Mouse (Mus musculus) subcutaneous adipose tissue, adult 2 months (tissue): Measurements from ENCODE around the gene Synj2. TPM values are rescaled to one million over a fixed set of nuclear protein-coding genes. Genes with fewer than 3 reads are reported as not detected.

Experiments
- polyA plus RNA-seq: library from polyadenylated mRNA; depleted of rRNA; stranded (reverse); fragments of >200 nt; gene quantifications from 2 replicates; pipeline ENCODE4 v1.2.3, GENCODE M21; 2012; ENCODE audit warnings: low replicate concordance; rRNA removed

Synj2 gene
- polyA plus RNA-seq, result 7.2 and 14.6 TPM in 2 replicates

GRCm38 (mm10) chr17:5941230-5942043, at the start of gene Synj2:
Synj2 (plus strand) TSS chr17:5941280.

DNA sequence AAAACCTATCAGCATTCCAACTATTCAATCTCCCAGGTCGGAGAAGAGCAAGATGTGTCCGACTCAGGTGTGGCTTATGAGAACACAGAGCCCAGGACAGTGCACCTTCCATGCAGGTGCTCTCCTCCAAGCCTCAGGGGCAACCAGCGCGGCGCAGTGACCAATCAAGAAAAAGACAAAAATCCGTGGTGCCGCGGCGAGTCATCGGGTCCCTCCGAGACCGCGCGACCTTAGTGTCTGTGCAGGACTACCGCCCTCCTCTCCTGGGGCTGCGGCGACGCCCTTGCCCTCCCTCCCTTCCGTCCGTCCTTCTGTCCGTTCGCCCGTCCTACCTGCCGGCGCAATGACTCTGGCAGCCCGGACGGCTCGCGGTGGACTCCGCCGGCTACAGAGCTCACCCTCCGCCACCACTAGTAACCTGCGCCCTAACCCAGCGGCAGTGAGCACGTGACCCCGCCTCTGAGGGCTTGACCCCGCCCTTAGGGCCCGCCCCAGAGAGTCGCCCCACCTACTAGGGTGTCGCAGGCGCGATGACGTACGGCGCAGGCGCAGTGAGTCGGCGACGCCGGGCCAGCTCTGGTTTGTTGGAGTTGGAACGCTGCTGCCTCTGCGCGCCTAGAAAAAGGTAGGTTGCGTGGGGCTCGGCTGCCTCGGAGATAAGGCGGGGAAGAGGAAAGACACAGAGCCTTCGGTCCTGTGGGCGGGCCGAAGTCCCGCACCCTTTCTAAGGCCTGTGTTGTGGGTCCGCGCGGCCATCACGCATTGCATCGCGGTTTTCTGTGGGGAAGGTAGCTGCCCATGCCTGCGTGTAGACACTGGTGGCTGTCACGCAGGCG, 138.4 kb downstream of the Synj2 start, which contains the start of the genes Serac1 and Gtf2h5:
Gene Serac1 (minus strand): TSS at position 455 of the 836 bp plus-strand sequence.
Gene Gtf2h5 (plus strand): TSS at position 500 of the 836 bp plus-strand sequence.

Other genes starting within 250 kb of the Synj2 start
- gene Snx9, start 100.0 kb upstream of the Synj2 start, polyA plus RNA-seq, result 46.0 and 48.9 TPM in 2 replicates
- gene Serac1, start 138.5 kb downstream of the Synj2 start, polyA plus RNA-seq, result 5.1 and 6.4 TPM in 2 replicates
- gene Gtf2h5, start 138.5 kb downstream of the Synj2 start, polyA plus RNA-seq, result 25.3 and 42.2 TPM in 2 replicates
- gene Tulp4, start 165.2 kb downstream of the Synj2 start, polyA plus RNA-seq, result 41.1 and 57.2 TPM in 2 replicates